Mouse (Mus musculus) left cerebral cortex, postnatal 10 days (tissue): ENCODE measurements around the gene Akr1c19. TPM values are rescaled to one million over a fixed set of nuclear protein-coding genes. Genes with fewer than 3 reads are reported as not detected.
"Not testable (repeated sequence)": the region's sequence is repeated elsewhere in the genome, so short reads cannot be mapped to it uniquely, and the experiment has no call there.

ENCODE experiments used
- DNase-seq, 2 experiments: peaks; one replicate each; pipeline ENCODE4 v3.0.0; 2021 to 2022; ENCODE audit warnings: low spot score in 2 of 2, mixed read lengths in 1 of 2; ENCODE audit errors: extremely low spot score in 1 of 2
- intact Hi-C: fragments of 180-260 bp; cut with DNase I; formaldehyde crosslinking; loops from one replicate; pipeline ENCODE4 v1.15.1; 2025
- total RNA-seq, 2 experiments: library from RNA; stranded (reverse); gene quantifications; 2 replicates each; pipeline ENCODE4 v1.2.3; 2021

The Akr1c19 gene
- under 1 TPM; 0.28 to 0.30 TPM for total RNA-seq

GRCm38 (mm10) chr13:4228441-4228840 is at the start of gene Akr1c19:
Gene Akr1c19, plus strand, starts transcription at chr13:4228700.
- no peak for DNase-seq
- intact Hi-C loops = no loop called here

GRCm38 (mm10) chr13:4181321-4181720 is 47.2 kb upstream of the Akr1c19 start:
- intact Hi-C loops, DNase-seq: not testable (repeated sequence)

GRCm38 (mm10) chr13:4183116-4183515 is 45.4 kb upstream of the Akr1c19 start:
- intact Hi-C loops = no loop called here

GRCm38 (mm10) chr13:4186641-4187411 is 41.7 kb upstream of the Akr1c19 start:
- intact Hi-C loops = loop anchor here (5.0 kb wide), 2 partner anchors 95 to 425 kb away; no protein-coding TSS in a partner anchor
- not testable (repeated sequence) for DNase-seq

More at GRCm38 (mm10) chr13:4183116-4183515, 45.4 kb upstream of the Akr1c19 start:
- DNase-seq = no peak

- DNase-seq = peak in 1 of 2 experiments; percentile 23
- intact Hi-C loops = loop anchor here (5.0 kb wide), 2 partner anchors 94 to 424 kb away; no protein-coding TSS in a partner anchor
These were observed 40.3 kb upstream of the Akr1c19 start for GRCm38 (mm10) chr13:4188174-4188573.

- intact Hi-C loops = no loop called here
- no peak for DNase-seq
These were observed 37.6 kb upstream of the Akr1c19 start, which contains the start of gene Akr1c13 for GRCm38 (mm10) chr13:4190904-4191303. Gene Akr1c13, plus strand, starts transcription at chr13:4191150.

- DNase-seq = no peak
- intact Hi-C loops = no loop called here
These were observed 36.0 kb upstream of the Akr1c19 start for GRCm38 (mm10) chr13:4192511-4192910.

- intact Hi-C loops = no loop called here
- no peak for DNase-seq
These were observed 22.2 kb upstream of the Akr1c19 start for GRCm38 (mm10) chr13:4206147-4206903.

GRCm38 (mm10) chr13:4211560-4212299 is 16.8 kb upstream of the Akr1c19 start:
- intact Hi-C loops = no loop called here
- DNase-seq = no peak

- intact Hi-C loops = no loop called here
- no peak for DNase-seq
These were observed 16.2 kb upstream of the Akr1c19 start for GRCm38 (mm10) chr13:4212309-4212708.

- DNase-seq, intact Hi-C loops: not testable (repeated sequence)
These were observed 13.0 kb upstream of the Akr1c19 start for GRCm38 (mm10) chr13:4215496-4215895.

GRCm38 (mm10) chr13:4230841-4231623 is 2.5 kb downstream of the Akr1c19 start:
- DNase-seq = no peak
- intact Hi-C loops = no loop called here

GRCm38 (mm10) chr13:4233135-4233534 is 4.6 kb downstream of the Akr1c19 start:
- DNase-seq = no peak
- intact Hi-C loops = no loop called here

- intact Hi-C loops = no loop called here
- DNase-seq = no peak
These were observed 5.2 kb downstream of the Akr1c19 start for GRCm38 (mm10) chr13:4233536-4234172.

GRCm38 (mm10) chr13:4244861-4245559 is 16.5 kb downstream of the Akr1c19 start:
- intact Hi-C loops = no loop called here
- DNase-seq = peak in 1 of 2 experiments; percentile 21

GRCm38 (mm10) chr13:4249347-4249746 is 20.8 kb downstream of the Akr1c19 start:
- intact Hi-C loops = no loop called here
- no peak for DNase-seq

- intact Hi-C loops, DNase-seq: not testable (repeated sequence)
These were observed 28.4 kb downstream of the Akr1c19 start for GRCm38 (mm10) chr13:4256894-4257293.
